Mouse (Mus musculus) hindbrain, embryonic 15.5 days (tissue): ENCODE data around the gene Anxa11. TPM values are rescaled to one million over a fixed set of nuclear protein-coding genes. Genes with fewer than 3 reads are reported as not detected.
"Not testable (repeated sequence)": the region's sequence is repeated elsewhere in the genome, so short reads cannot be mapped to it uniquely, and the experiment has no call there.

ENCODE experiments used
- ATAC-seq: fragments of 200-750 bp; cut with Nextera tagmentation; 2 replicates; pipeline ENCODE4 v1.8.0; 2017; ENCODE audit warnings: low read depth, moderate number of reproducible peaks, moderate TSS enrichment; ENCODE audit not compliant: low FRiP score
- H3K27ac ChIP-seq: fragments of 300-500 bp; sonication (generic); replicated peaks from 2 replicates; pipeline ENCODE4 v1.5.1; 2015; ENCODE audit warnings: mild to moderate bottlenecking, inconsistent platforms
- H3K27me3 ChIP-seq: fragments of 300-500 bp; sonication (generic); 2 replicates; pipeline ENCODE4 v1.6.1; 2015; ENCODE audit warnings: control low read depth, inconsistent platforms
- H3K36me3 ChIP-seq: fragments of 300-500 bp; sonication (generic); 2 replicates; pipeline ENCODE4 v1.6.1; 2015; ENCODE audit warnings: control low read depth, inconsistent platforms
- H3K4me1 ChIP-seq: fragments of 300-500 bp; sonication (generic); replicated peaks from 2 replicates; pipeline ENCODE4 v1.6.1; 2015; ENCODE audit warnings: control low read depth, inconsistent platforms
- H3K4me2 ChIP-seq: fragments of 300-500 bp; sonication (generic); 2 replicates; pipeline ENCODE4 v1.6.1; 2015; ENCODE audit warnings: moderate library complexity, mild to moderate bottlenecking, inconsistent platforms
- H3K4me3 ChIP-seq: fragments of 300-500 bp; sonication (generic); 2 replicates; pipeline ENCODE4 v1.5.1; 2015; ENCODE audit warnings: mild to moderate bottlenecking, inconsistent platforms
- H3K9ac ChIP-seq: fragments of 300-500 bp; sonication (generic); 2 replicates; pipeline ENCODE4 v1.6.1; 2015; ENCODE audit warnings: inconsistent platforms
- H3K9me3 ChIP-seq: fragments of 300-500 bp; sonication (generic); 2 replicates; pipeline ENCODE4 v1.6.1; 2016; ENCODE audit warnings: control low read depth, inconsistent platforms
- WGBS: fragments of 180-500 bp; shearing (Covaris S2); methylation state at CpG from one replicate; pipeline ENCODE4 v1.1.7; 2015; 5-methylcytosine and 5-hydroxymethylcytosine counted together
- polyA plus RNA-seq: library from polyadenylated mRNA; unstranded; fragments of >200 nt; fragmentation: Nextera tagmentation; extraction: Ambion mirVana; gene quantifications from 2 replicates; pipeline ENCODE4 v1.2.1, GENCODE M21; 2015

Gene Anxa11
- polyA plus RNA-seq, 1 experiment from 2014 or later = 3.6 TPM

- Histone ChIP-seq H3K9ac (no peak overlapping the region), H3K27me3 (peaks cover 25% of the 10 kb centered on the region), H3K9me3 (no peaks in the 10 kb centered on the region), H3K4me3 (no peak overlapping the region), H3K4me2 (no peak overlapping the region), H3K4me1 (peaks cover 16% of the 10 kb centered on the region), H3K36me3 (no peaks in the 10 kb centered on the region), H3K27ac (no peak overlapping the region)
- no peak for ATAC-seq
- 87% methylated on average over 6 of the region's 6 CpGs for WGBS
These were observed 4.0 kb downstream of the Anxa11 start for GRCm38 (mm10) chr14:25845832-25846383.

- WGBS = 89% methylated on average over 8 of the region's 8 CpGs
- no peak overlapping the region for H3K4me2 ChIP-seq
- H3K4me1 ChIP-seq = peaks cover 14% of the 10 kb centered on the region
- no peak for ATAC-seq
- no peak overlapping the region for H3K4me3 ChIP-seq
- H3K27me3 ChIP-seq = peaks cover 22% of the 10 kb centered on the region
- no peaks in the 10 kb centered on the region for H3K9me3 ChIP-seq
- no peaks in the 10 kb centered on the region for H3K36me3 ChIP-seq
- no peak overlapping the region for H3K27ac ChIP-seq
- H3K9ac ChIP-seq = no peak overlapping the region
These were observed 4.6 kb downstream of the Anxa11 start for GRCm38 (mm10) chr14:25846516-25846915.

- 40% methylated on average over 9 of the region's 9 CpGs for WGBS
- Histone ChIP-seq H3K9me3 (no peaks in the 10 kb centered on the region), H3K36me3 (no peaks in the 10 kb centered on the region), H3K27me3 (peaks cover 12% of the 10 kb centered on the region), H3K4me3 (no peak overlapping the region), H3K9ac (no peak overlapping the region), H3K4me2 (no peak overlapping the region), H3K27ac (no peak overlapping the region), H3K4me1 (peaks cover 3% of the 10 kb centered on the region)
- ATAC-seq = no peak
These were observed 5.7 kb downstream of the Anxa11 start for GRCm38 (mm10) chr14:25847660-25848059.

GRCm38 (mm10) chr14:25848237-25848636 is 6.3 kb downstream of the Anxa11 start:
- Histone ChIP-seq H3K36me3 (no peaks in the 10 kb centered on the region), H3K4me2 (no peak overlapping the region), H3K9me3 (no peaks in the 10 kb centered on the region), H3K27ac (no peak overlapping the region), H3K4me1 (no peaks in the 10 kb centered on the region), H3K27me3 (peaks cover 7% of the 10 kb centered on the region; the same call in 1 of the 2 replicates), H3K9ac (no peak overlapping the region), H3K4me3 (no peak overlapping the region)
- 79% methylated on average over 6 of the region's 6 CpGs for WGBS
- ATAC-seq = no peak

GRCm38 (mm10) chr14:25848708-25849107 is 6.8 kb downstream of the Anxa11 start:
- H3K9me3 ChIP-seq, H3K4me3 ChIP-seq, H3K27ac ChIP-seq, ATAC-seq, H3K36me3 ChIP-seq, H3K27me3 ChIP-seq, H3K4me1 ChIP-seq, H3K4me2 ChIP-seq, H3K9ac ChIP-seq: not testable (repeated sequence)
- 89% methylated on average over 4 of the region's 4 CpGs for WGBS

- H3K9ac ChIP-seq = no peak overlapping the region
- no peak overlapping the region for H3K4me2 ChIP-seq
- 0 out of 2 replicates have a peak, but pooled peaks cover 2% of the 10 kb centered on the region for H3K27me3 ChIP-seq
- H3K4me3 ChIP-seq = no peak overlapping the region
- no peaks in the 10 kb centered on the region for H3K36me3 ChIP-seq
- 98% methylated on average over 2 of the region's 2 CpGs for WGBS
- no peaks in the 10 kb centered on the region for H3K4me1 ChIP-seq
- H3K9me3 ChIP-seq = no peaks in the 10 kb centered on the region
- no peak overlapping the region for H3K27ac ChIP-seq
- ATAC-seq = no peak
These were observed 8.5 kb downstream of the Anxa11 start for GRCm38 (mm10) chr14:25850433-25850832.

GRCm38 (mm10) chr14:25851189-25851588 is 9.2 kb downstream of the Anxa11 start:
- Histone ChIP-seq H3K4me2 (no peak overlapping the region), H3K9ac (no peak overlapping the region), H3K4me1 (no peaks in the 10 kb centered on the region), H3K36me3 (no peaks in the 10 kb centered on the region), H3K4me3 (no peak overlapping the region), H3K27me3 (no peaks in the 10 kb centered on the region), H3K27ac (no peak overlapping the region), H3K9me3 (no peaks in the 10 kb centered on the region)
- ATAC-seq = no peak
- 81% methylated on average over 6 of the region's 6 CpGs for WGBS

- Histone ChIP-seq H3K27me3 (no peaks in the 10 kb centered on the region), H3K9me3 (no peaks in the 10 kb centered on the region)
These were observed 10.2 kb downstream of the Anxa11 start for GRCm38 (mm10) chr14:25852121-25852561.

GRCm38 (mm10) chr14:25853295-25853694 is 11.3 kb downstream of the Anxa11 start:
- Histone ChIP-seq H3K9me3 (no peaks in the 10 kb centered on the region), H3K4me3 (no peak overlapping the region), H3K4me1 (no peaks in the 10 kb centered on the region), H3K36me3 (no peaks in the 10 kb centered on the region), H3K27me3 (no peaks in the 10 kb centered on the region), H3K9ac (no peak overlapping the region), H3K27ac (no peak overlapping the region), H3K4me2 (no peak overlapping the region)
- WGBS = 51% methylated on average over 6 of the region's 6 CpGs
- no peak for ATAC-seq

More at GRCm38 (mm10) chr14:25852121-25852561, 10.2 kb downstream of the Anxa11 start:
- Histone ChIP-seq H3K4me3 (no peak overlapping the region), H3K36me3 (no peaks in the 10 kb centered on the region), H3K9ac (no peak overlapping the region), H3K4me2 (no peak overlapping the region), H3K4me1 (no peaks in the 10 kb centered on the region), H3K27ac (no peak overlapping the region)
- no peak for ATAC-seq
- 82% methylated on average over 11 of the region's 11 CpGs for WGBS

- Histone ChIP-seq H3K4me2 (no peak overlapping the region), H3K36me3 (no peaks in the 10 kb centered on the region), H3K4me3 (no peak overlapping the region), H3K27me3 (no peaks in the 10 kb centered on the region), H3K9me3 (no peaks in the 10 kb centered on the region), H3K9ac (no peak overlapping the region), H3K4me1 (no peaks in the 10 kb centered on the region), H3K27ac (no peak overlapping the region)
- no peak for ATAC-seq
- WGBS = 92% methylated on average over 16 of the region's 16 CpGs
These were observed 11.9 kb downstream of the Anxa11 start for GRCm38 (mm10) chr14:25853717-25854452.

GRCm38 (mm10) chr14:25855241-25855885 is 13.4 kb downstream of the Anxa11 start:
- Histone ChIP-seq H3K4me2 (no peak overlapping the region), H3K36me3 (no peaks in the 10 kb centered on the region), H3K4me1 (no peaks in the 10 kb centered on the region), H3K9ac (no peak overlapping the region), H3K27me3 (no peaks in the 10 kb centered on the region), H3K4me3 (no peak overlapping the region), H3K9me3 (no peaks in the 10 kb centered on the region), H3K27ac (no peak overlapping the region)
- no peak for ATAC-seq
- 71% methylated on average over 8 of the region's 8 CpGs for WGBS

- Histone ChIP-seq H3K4me1 (no peaks in the 10 kb centered on the region), H3K4me2 (no peak overlapping the region), H3K36me3 (no peaks in the 10 kb centered on the region), H3K9ac (no peak overlapping the region), H3K27ac (no peak overlapping the region), H3K27me3 (no peaks in the 10 kb centered on the region), H3K9me3 (no peaks in the 10 kb centered on the region), H3K4me3 (no peak overlapping the region)
- no peak for ATAC-seq
- WGBS = 53% methylated on average over 3 of the region's 3 CpGs
These were observed 15.2 kb downstream of the Anxa11 start for GRCm38 (mm10) chr14:25857168-25857621.
